Mouse (Mus musculus) T-cell, adult 2 months (primary cell): ENCODE results near the gene 1700025G04Rik.

Source experiments
- DNase-seq: peaks from one replicate; pipeline ENCODE4 v3.0.0; 2022; ENCODE audit warnings: low spot score

The 1700025G04Rik gene

DNA sequence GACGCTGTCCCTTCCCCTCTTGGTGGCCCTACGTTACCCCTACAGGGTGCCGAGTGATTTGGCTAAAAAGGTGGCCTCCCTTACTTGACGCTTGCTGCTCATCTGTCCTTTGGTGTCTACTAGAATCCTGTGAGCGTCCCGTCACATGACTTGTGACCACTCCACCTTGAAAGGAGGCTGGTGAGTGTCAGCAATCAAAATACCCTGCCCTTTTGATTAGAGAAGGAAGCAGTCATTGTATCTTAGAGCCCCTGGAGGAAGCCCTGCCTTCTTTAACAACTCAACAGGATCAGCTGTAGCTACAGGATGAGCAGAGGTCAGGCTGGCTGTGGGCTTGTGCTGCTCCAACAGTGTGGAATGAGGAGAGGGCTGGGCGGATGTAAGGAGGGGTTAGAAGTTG is 190.0 kb downstream of the 1700025G04Rik start:
- no peak for DNase-seq

DNA sequence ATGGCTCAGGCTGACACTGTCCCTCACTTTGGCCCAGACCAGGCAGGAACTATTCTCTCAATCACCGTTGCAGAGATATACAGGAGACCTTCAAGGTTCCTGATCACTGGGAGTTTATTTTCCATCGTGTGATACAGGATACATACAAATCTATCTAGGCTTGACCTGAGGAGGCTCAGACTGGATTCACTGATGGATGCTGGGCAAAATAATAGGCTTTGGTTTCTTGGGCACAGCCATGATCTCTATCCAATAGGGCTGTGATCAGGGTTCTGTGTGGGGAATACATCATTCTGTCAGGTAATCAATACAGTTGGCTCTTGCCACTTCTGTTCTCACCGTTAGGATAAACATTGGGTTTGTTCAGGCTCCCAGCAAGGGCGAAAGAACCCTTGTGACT is 194.5 kb downstream of the 1700025G04Rik start:
- no peak for DNase-seq

DNA sequence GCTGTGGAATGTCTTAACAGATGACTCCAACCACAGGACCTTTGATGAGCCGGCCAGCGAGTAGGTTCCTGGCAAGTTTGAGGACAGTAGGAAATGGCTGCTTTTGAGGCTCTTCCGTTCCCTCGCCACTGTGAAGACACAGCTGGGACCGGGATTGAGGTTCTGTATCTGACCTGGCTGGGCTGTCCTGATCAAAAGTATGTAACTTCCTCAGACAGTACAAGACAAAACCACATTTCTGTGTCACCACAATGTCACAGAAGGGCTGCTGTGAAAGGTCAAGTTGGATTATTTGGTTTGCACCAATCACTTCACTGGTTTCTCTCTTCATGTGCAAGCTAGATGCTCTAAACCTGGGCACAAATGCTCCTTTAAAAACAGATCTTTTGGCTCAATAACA is 195.9 kb downstream of the 1700025G04Rik start:
- peak; percentile 9 for DNase-seq

DNA sequence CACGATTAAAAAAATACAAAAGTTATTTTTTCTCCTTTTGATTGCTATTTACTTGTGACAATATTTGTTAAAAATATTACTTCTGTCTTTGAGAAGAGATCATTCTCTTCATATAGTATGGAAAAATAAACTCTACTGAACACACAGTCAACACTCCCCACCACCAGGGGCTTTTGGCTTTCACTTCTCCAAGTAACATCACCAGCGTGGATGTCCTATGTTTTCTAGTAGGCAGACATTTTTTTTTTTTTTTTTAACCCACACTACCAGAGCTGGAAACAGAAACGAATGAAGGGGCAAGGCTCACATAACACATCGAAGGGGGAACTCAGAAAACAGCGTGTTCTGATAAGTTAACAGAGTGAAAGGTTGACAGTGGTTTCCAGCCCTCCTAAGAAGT is 197.9 kb downstream of the 1700025G04Rik start:
- no peak for DNase-seq

DNA sequence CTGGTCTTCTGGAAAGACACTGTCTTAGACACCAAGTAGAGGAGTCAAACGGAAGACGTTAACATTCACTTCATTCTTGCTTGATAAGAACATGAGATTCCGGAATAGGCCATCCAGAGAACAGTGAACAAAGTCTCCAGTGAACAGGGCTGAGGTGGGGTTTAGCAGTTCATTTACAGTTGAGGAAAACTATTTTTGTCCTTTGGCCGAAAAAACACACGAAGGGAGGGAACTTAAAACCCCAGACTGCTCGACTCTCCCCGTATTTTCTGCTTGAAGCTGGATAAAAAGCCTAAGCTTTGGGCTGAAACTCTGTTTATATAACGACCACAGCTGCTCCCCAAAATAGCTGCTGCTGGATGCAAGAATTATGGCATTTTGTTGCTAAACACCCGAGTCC is 198.7 kb downstream of the 1700025G04Rik start:
- DNase-seq: no peak

DNA sequence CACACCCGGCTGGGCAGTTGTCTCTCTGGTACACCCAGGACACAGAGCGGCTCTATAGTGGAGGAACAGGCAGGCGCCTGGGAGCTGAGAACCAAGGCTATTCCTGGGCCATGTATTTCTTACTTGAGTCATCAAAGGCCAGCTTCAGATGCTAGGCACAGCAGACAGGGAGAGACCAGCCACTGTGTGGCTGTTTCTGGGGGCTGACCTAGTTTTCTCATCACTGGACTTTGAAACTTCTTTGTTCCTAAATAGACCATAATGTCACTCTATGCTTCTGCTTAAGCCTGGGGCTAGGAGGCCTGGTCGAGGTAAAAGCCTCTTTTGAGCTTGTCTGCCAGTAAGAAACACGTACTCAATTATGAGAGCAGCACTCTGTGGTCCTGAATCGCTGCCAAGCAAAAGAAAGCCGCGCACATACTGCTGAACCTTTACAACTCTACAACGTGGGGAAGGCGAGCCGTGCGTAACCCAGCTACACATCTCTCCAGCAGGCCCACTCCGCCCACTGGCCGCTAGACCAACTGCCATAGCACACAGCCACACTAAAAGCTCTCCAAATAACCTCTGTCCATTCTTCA is 199.8 kb downstream of the 1700025G04Rik start:
- no peak for DNase-seq

DNA sequence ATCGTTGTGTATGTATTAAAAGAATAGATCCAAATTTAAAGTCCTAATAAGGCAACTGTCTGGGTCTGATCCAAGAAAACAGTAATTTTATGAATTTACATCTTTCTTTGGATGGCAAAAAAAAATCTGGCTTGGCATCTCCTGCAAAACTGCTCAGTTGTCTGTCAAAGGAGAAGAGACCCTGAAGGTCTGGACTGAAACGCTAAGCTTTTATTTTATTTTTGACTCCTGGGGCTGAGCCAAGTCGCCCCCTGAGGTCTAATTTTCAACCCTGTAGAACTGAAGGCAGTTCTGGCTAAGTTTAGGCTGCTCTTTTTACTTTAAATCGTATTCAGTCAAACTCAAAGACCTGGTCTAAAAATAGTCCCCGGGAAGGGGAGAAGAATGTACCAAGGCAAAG is 202.3 kb downstream of the 1700025G04Rik start:
- DNase-seq: no peak

DNA sequence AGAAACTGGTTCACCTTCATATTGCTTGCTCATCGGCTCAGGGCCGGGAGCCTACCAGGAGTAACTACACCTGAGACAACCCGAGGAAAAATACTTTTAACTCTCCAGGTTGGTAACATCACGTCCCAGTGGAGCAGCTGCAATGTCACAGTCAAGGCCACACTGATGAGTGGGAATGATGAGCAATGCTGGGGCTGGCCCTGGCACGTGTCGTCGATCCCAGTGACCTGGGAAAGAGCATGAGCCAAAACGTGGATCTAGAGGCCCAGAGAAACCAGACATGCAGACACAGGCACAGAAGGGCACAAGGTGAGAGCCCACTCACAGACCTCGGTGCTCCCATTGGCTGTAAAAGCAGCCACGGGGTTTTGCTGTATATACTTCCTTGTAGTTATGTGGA is 202.8 kb downstream of the 1700025G04Rik start:
- no peak for DNase-seq

DNA sequence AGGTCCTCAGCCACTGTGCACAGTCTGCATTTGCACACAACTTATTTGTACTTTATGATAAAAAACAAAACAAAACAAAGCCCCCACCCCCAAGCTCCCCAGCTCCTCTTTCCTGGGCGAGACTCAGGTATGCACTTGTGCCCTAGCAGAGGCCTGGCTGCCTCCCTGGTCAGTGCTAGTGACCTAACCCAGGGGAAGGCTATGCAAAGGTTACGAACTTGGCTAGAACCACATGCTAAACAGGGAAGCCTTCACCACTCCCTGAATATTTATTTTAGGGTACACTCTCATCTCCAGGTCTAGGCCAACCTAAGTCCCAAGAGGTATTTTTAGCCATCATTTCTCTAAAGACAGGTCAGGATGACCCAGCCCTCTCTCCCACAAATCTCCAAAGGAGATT is 203.8 kb downstream of the 1700025G04Rik start:
- DNase-seq: no peak

DNA sequence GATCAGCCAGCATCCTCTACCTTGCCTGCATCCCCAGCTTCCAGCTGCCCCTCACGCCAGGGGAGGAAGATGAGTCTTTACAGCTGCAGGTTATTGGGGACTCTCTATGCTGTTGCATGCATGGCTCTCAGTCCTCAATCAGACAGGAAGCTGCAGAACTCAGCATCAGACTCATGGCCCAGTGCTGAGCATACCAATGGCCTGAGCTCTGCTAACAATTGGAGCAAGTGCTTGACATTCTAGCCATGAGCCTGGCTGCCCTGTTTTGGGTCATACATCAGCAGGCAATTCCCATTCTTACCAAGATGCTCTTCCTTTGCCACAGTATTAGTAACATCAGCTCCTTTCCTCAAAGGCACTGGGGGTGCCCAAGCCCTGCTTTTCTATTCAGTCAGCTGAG is 208.7 kb downstream of the 1700025G04Rik start:
- DNase-seq: no peak

DNA sequence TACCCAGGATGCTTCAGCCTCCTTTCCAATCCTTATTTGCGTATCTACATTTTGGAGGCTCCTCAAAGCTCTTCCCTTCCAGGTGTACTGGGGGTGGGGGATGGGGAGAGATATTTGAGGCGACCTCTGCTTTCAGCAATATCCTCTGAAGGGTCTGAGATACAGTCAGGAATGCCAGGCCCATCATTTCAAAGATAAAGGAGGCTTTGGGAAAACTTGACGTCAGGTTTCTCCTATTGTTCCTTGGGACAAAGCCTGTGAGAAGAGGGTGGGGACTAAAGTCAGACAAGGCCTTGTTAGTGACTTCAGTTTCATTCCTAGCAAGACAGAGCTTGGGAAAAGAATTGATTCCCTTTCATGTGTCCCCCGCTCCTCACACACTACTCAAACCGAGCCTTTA is 209.2 kb downstream of the 1700025G04Rik start:
- DNase-seq: no peak

DNA sequence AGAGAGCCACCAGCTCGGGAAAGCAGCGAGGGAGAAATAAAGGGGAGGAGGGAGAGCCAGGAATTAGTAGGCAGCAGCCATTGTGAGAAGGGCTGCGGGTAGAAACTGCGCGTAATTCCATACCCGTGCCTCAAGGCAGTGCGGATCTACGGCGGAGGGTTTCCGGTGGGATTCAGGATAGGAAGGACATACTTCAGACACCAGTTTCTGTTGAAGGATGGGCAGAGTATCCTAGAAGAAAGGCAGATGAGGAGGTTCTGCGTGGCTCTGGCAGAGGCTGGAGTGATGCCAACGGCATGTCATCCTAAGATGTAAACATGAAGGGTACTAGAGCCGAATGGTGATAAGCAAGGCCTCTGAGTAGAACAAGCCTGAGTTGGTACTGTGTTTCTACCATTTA is 210.0 kb downstream of the 1700025G04Rik start:
- no peak for DNase-seq

DNA sequence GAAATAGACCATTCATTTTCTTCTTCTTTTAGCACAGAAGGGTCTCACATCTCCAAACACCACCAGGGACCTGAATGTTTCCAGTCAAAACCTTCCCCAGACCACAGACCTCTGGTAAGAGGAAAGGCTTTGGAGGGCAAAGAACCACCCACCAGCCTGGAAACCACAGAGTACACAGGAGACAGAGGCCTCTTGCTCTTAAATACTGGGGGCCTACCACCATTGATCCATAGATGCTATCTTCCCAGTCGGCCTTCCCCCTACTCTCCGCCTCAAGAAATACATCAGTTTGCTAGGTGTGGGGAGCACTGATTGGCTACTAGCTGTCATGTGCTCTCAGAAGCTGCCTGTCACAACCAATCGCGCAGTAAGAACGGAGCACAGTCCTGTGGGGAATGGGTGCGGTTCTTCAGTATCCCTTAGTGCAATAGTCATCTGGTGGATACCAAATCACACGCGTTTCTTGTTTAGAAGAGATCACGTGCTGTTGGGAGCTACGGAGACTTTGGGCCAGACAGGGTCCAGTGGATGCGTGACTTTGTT is 210.5 kb downstream of the 1700025G04Rik start:
- no peak for DNase-seq

DNA sequence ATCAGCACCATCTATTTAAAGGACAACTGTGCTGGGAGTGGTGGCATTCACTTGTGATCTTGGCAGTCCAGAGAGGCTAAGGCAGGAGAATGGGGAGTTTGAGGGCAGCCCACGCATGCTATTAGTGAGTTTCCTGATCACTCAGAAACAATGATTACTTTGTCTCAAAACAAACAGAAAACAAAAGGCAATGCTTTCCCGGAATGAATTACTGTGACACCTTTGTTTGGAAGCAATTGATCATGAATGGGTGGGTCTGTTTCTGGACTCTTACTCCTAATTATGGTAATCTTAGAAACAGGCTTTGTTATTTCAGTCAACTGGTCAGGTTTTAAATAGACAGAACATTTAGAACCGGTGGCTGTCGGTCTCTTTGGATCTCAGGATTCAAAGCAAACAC is 211.5 kb downstream of the 1700025G04Rik start:
- no peak for DNase-seq

DNA sequence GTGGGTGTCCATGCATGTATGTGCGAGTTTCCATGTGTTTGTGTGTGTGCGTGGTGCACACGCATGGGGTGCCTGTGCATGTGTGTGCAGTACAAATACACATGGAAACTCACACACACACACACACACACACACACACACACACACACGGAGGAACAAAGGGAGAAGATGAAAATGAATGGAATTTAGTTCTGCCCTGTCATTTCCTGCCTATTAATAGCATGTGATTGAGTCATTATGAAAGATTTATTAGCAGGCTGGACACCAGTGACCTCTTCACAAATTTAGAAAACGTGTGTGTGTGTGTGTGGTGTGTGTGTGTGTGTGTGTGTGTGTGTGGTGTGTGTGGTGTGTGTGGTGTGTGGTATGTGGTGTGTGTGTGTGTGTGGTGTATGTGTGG is 217.0 kb downstream of the 1700025G04Rik start:
- no peak for DNase-seq

DNA sequence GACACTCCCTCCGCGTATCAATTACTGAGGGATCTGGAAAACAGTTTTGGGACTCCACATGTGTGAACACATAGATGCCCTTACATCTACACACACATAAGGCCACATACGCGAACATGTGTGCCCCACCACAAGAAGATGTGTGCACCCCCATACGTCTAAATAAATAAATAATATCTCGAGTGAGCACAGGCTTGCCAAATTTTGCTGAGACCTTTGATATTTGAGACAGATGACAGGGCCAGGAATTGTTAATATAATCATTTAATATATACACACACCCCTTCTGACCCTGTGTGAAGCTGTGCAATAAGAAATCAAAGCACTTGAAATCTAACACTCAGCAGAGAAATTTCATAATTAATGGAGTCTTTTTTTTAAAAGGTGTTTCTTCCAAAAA is 225.6 kb downstream of the 1700025G04Rik start:
- no peak for DNase-seq

DNA sequence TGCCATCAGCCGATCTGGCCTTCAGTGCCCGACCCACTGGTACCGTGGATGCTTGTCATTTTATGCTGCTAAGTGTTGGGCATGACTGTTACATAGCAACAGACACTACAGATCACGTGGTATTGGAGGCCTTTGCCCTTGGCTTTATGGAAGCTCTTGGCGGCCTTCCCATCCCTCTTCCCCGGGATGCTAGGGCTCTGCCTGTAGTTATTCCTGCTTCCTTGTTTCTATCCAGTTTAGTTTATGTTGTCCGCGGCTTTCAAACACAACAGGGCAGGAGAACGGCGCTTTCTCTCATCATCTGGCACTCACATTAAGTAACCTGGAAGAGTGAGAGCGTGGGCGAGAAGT is 226.2 kb downstream of the 1700025G04Rik start:
- DNase-seq: no peak

DNA sequence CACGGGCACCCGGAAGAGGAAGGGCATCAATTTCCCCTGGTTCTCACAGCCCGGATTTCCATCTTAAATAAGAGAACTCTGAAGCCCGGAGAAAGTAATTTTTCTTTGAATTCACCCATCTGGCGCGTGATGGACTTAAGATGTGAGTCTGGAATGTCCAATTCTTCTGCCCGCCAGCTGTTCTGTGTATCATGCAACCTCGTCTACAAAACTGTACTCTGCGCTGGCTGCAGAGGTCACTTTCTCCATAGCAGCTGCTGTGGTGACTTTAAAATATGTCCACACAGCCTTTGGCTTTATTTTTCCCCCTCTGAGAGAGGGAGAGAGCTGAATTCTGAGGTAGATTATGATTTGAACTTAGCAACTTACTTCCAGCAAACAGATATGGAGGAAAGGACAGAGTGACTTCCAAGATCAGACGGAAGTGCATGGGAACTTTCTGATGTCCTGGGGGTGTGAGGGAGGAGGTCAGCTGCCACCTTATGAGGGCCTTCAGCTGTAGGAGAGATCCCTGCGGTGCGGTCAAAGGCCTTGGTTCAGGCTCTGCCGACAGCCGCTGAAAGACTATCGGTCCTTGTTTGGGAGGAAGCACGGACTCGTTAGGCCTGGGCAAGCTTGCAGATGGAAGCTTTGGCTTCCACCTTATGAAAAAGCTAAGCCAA is 226.7 kb downstream of the 1700025G04Rik start:
- no peak for DNase-seq

DNA sequence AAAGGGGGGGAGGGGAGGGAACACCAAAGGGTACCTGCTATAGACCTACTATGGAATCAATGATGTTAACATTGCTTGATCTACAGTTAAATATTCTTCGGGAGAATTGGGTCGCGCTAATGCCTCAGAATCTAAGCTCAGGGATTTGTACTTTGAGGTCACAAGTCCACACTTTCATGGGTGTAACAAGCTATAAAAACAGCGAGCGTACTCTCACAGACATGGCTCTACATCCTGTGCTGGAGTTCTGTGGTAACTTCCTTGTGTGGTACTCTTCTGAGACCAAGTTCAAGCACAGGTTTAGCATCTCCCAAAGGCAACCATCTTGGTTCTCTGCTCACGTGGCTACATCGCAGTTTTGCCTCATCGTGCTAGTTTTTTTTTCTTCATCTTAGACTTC is 227.8 kb downstream of the 1700025G04Rik start:
- DNase-seq: no peak

DNA sequence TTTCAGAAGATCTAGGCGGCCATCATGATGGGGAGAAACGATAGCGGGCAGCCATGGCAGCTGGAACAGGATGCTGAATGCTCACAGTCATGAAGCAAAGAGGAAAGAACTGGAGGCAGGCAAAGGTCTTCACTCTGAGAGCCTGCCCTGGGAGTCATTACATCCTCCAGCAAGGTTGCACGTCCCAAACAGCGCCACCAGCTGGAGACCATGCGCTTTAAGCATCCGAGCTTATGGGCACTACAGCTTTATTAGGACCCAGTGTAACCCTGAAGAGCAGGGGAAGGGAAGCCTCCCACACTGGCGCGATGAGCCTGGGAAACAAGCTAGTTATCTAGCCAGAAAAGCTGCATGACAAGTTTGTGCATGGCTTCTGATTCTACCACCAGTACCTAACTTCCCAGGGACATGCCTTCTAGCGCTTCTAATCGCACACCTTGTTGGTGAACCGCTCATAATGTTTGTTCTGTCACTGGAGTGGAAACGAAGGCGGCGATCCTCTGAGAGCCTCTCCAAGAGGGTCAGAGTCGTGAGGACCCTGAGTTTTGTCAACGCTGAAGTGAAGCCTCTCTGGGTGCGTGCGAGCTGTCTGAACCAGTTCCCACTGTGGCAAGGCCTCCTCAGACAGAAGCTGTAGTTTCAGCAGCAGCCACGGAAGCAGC is 228.5 kb downstream of the 1700025G04Rik start:
- no peak for DNase-seq

DNA sequence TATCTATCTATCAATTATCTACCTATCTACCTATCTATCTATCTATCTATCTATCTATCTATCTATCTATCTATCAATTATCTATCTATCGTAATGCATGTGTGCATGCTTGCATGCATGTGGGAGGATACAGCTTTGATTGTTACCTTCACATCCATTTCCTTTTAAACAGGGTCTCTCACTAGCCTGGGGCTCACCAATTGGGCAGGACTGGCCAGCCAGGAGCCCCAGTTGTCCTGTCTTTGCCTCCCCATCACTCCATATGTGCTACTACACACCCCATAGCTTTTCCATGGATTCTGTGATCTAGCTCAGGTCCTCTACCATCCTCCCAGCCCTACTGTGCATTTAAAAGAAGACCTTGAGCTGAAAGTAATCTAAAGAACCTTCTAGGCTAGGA is 231.5 kb downstream of the 1700025G04Rik start:
- no peak for DNase-seq

DNA sequence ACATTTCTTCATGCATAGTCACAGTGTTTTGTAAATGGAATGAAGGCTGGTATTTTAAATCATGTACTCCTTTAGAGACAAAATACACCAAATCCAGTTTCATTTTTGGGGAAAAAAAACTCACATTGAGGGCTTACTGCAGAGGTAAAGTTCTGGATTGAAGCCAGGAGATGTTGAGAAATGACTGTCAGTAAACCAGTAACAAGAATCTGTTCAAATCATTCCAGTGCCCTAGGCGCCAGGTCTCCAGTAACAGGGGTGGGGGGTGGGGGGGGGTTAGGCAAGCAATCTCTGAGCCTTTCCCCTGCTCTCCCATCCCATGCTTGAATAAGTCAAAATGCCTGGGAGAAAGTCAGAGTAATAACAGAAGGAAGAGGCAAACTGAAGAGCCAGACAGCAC is 234.4 kb downstream of the 1700025G04Rik start:
- no peak for DNase-seq

DNA sequence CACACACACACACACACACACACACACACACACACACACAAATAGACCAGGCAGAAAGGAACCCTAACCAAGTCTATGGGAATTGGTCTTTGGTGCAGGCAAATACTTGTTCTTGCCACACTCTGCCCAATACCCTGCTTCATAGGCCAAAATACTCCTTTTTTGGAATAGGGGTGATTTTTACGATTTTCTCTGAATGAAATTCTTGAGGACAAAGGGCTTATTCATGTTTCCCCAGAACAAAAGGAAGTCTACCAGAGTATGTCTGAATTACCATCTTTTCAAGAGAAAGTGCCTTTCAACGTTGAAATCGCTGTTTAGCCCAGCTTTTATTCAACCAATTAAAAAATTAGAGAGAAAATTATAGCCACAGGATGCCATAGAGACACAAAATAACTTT is 237.9 kb downstream of the 1700025G04Rik start:
- DNase-seq: no peak
